Mouse (Mus musculus) midbrain, embryonic 12.5 days (tissue): ENCODE data around the gene Prex1. TPM values are rescaled to one million over a fixed set of nuclear protein-coding genes. Genes with fewer than 3 reads are reported as not detected.

Experiments used
- ATAC-seq: fragments of 200-750 bp; cut with Nextera tagmentation; 2 replicates; pipeline ENCODE4 v1.8.0; 2017; ENCODE audit warnings: low read depth, moderate TSS enrichment, moderate library complexity; ENCODE audit not compliant: low FRiP score
- H3K27ac ChIP-seq: fragments of 300-500 bp; sonication (generic); replicated peaks from 2 replicates; pipeline ENCODE4 v1.5.1; 2016; ENCODE audit warnings: mild to moderate bottlenecking
- H3K27me3 ChIP-seq: fragments of 300-500 bp; sonication (generic); 2 replicates; pipeline ENCODE4 v1.6.1; 2016; ENCODE audit warnings: mild to moderate bottlenecking
- H3K36me3 ChIP-seq: fragments of 300-500 bp; sonication (generic); 2 replicates; pipeline ENCODE4 v1.6.1; 2016
- H3K4me1 ChIP-seq: fragments of 300-500 bp; sonication (generic); 2 replicates; pipeline ENCODE4 v1.6.1; 2016
- H3K4me2 ChIP-seq: fragments of 300-500 bp; sonication (generic); replicated peaks from 2 replicates; pipeline ENCODE4 v1.6.1; 2016; ENCODE audit warnings: mild to moderate bottlenecking, moderate library complexity
- H3K4me3 ChIP-seq: fragments of 300-500 bp; sonication (generic); 2 replicates; pipeline ENCODE4 v1.5.1; 2016; ENCODE audit warnings: mild to moderate bottlenecking
- H3K9ac ChIP-seq: fragments of 300-500 bp; sonication (generic); replicated peaks from 2 replicates; pipeline ENCODE4 v1.6.1; 2016; ENCODE audit warnings: mild to moderate bottlenecking, moderate library complexity
- H3K9me3 ChIP-seq: fragments of 300-500 bp; sonication (generic); 2 replicates; pipeline ENCODE4 v1.6.1; 2016; ENCODE audit warnings: mild to moderate bottlenecking
- whole genome bisulfite sequencing: fragments of 180-500 bp; shearing (Covaris S2); methylation state at CpG from one replicate; pipeline ENCODE4 v1.1.7; 2016; 5-methylcytosine and 5-hydroxymethylcytosine counted together
- polyA plus RNA-seq: library from polyadenylated mRNA; unstranded; fragments of >200 nt; fragmentation: Nextera tagmentation; extraction: Ambion mirVana; gene quantifications from 2 replicates; pipeline ENCODE4 v1.2.1, GENCODE M21; 2016

Gene Prex1
- polyA plus RNA-seq, 1 experiment from 2014 or later = 26.2 TPM

DNA sequence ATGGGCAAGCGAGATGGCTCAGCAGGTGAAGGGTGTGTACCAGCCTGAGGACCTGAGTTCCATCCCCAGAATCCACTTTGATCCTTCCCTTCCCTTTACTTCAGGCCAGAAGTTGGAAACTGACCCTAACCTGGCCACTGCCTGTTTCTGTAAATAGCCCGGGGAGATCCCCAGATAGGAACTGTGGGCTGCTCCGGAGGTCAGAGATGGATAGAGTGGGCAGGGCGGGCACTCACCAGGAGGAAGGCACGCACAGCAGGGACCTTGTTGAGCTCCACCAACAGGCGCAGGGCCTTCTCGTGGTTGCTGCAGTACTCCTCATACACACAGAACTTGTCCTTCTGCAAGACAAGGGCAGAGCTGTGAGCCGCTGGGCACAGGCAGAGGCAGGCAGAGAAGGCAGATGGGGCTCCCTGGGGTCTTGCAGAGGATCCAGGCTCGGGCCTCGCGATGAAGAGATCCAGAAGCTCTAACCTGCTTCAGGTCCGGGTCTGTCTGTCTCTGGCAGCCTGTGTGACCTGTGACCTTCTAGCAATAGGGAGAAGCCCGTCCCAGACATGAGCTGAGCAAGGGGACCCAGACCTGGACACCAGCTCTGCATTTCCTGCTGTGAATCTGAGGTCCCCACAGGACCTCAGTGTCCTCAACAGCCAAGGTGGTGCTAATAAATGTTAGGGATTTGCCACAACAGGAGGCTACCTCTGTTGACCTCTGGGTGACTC is 75.4 kb downstream of the Prex1 start:
- H3K27ac ChIP-seq = no peak overlapping the region
- no peak overlapping the region for H3K4me3 ChIP-seq
- no peak overlapping the region for H3K9ac ChIP-seq
- H3K4me1 ChIP-seq = peaks cover 11% of the 10 kb centered on the region
- H3K4me2 ChIP-seq = no peak overlapping the region
- peaks cover 13% of the 10 kb centered on the region for H3K36me3 ChIP-seq
- H3K9me3 ChIP-seq = no peaks in the 10 kb centered on the region
- ATAC-seq = no peak
- H3K27me3 ChIP-seq = no peaks in the 10 kb centered on the region
- WGBS = 85% methylated on average over 13 of the region's 13 CpGs

DNA sequence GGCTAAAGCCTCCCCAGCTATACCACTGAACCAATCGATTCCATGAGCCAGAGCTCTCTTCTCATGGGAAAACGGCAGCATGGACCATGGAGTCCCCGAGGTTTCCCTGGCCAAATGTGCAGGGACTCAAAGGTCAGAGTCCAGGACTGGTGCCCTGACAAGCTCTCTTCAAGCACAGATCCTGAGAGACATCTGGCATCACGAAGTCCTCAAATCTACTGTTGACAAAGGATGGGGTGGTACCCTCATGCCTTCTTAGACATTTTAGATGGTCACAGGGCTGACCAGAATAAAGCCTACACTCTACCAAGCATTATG is 76.0 kb downstream of the Prex1 start:
- WGBS = 82% methylated on average over 4 of the region's 4 CpGs

DNA sequence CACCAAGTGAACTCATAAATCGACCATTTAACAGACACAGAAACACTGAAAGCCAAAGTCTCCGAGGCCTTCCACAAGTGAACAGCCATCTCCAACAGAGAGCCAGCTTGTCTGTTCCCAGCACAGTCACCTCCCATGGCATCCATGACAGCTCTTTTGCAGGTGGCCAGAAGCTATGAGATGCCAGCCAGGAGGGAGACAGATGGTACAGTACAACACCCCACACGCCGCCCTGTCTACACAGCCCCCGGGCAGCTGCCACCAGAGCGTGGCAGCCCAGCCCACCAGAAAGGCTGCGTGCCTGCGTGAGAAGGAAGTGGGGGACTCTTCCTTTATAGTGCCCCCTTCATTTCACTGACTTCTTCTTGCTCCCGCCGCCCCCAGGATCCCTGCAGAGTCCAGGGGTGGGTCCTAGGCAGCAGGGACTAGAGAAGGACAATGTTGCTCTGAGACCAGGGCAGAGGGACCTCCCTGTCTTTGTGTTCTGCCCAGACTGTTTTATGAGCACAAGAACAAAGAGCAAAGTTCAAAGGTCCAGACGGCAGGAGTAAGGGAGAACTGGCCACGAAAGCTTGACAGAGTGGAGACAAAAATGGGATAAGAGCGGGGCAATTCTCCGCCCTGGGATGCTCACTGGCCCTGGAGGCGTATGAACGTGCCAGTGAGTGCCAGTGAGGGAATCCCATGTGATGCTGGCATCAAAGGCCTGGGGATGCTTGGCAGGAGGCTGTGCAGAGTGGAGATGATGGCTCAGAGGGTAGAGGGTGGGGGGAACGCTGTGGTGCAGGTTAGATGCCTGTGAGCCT is 76.6 kb downstream of the Prex1 start:
- WGBS = 58% methylated on average over 17 of the region's 17 CpGs
- no peak overlapping the region for H3K4me2 ChIP-seq
- H3K4me1 ChIP-seq = peaks cover 11% of the 10 kb centered on the region
- ATAC-seq = no peak
- no peaks in the 10 kb centered on the region for H3K9me3 ChIP-seq
- no peak overlapping the region for H3K4me3 ChIP-seq
- H3K36me3 ChIP-seq = peaks cover 18% of the 10 kb centered on the region
- H3K27me3 ChIP-seq = no peaks in the 10 kb centered on the region
- no peak overlapping the region for H3K9ac ChIP-seq
- no peak overlapping the region; the same call in 1 of the 2 replicates for H3K27ac ChIP-seq

More for the DNA sequence above, 76.0 kb downstream of the Prex1 start:
- Histone ChIP-seq H3K4me1 (peaks cover 11% of the 10 kb centered on the region), H3K4me3 (no peak overlapping the region), H3K27me3 (no peaks in the 10 kb centered on the region), H3K9ac (no peak overlapping the region), H3K36me3 (peaks cover 18% of the 10 kb centered on the region), H3K27ac (no peak overlapping the region; the same call in 1 of the 2 replicates), H3K9me3 (no peaks in the 10 kb centered on the region), H3K4me2 (no peak overlapping the region)
- no peak for ATAC-seq

DNA sequence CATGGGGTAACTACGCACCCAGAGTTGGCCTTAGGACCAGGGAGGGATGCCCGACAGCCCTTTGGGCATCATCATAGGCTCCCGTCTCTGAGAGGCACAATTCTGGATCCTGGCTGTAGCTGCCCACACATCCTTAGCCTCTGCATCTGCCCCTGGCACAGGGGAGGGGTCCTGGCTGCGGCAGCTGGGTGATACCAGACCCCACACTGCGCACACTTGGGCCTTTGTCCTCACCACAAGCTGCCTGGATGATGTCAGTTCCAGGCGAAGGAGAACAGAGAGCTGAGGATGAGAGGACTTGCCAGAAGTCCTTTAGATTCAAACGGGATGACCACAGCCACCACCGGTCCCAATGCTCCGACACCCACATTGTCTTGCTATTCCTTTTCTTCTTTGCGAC is 78.1 kb downstream of the Prex1 start:
- WGBS = 91% methylated on average over 10 of the region's 10 CpGs
- Histone ChIP-seq H3K27ac (no peak overlapping the region), H3K4me1 (peaks cover 11% of the 10 kb centered on the region), H3K27me3 (no peaks in the 10 kb centered on the region), H3K9ac (no peak overlapping the region), H3K4me3 (no peak overlapping the region), H3K9me3 (no peaks in the 10 kb centered on the region), H3K4me2 (no peak overlapping the region), H3K36me3 (peaks cover 17% of the 10 kb centered on the region)
- ATAC-seq = no peak

DNA sequence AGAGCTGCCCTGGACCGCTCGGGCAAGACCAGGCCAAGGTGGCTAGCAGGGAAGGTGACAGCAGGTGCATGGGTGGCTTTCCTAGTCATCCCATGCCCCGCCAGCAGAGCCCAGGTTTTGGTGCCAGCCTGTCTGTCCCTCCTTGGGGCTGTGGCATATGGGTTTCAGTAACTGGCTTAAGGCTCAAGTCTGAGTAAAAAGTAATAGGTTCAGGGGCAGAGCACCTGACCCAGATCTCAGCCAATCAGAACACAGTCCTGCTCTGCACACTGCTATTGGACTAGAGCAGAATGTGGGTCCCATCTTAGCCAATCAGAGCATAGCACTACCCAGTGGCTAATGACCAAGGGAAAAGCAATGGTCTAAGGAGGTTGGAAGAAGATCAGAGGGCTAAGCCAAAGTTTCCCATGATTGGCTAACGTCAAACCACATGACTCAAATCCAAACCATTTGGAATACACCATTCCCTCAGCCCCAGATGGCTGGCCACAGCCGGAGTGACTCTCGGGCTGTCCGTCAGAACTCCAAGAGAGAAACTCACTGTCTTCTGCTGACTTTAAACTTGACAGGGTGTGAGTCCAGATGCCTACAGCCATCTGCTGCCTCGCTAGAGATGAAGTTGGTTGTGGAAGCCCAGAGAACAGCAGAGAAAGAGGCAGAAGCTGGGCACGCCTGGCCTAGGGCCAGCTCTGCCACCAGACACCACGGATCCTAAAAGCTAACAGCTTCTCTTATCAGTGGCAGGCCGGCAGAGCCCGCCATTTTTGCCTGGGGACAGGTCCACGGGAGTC is 80.9 kb downstream of the Prex1 start:
- H3K36me3 ChIP-seq = peaks cover 11% of the 10 kb centered on the region; the same call in 1 of the 2 replicates
- no peak for ATAC-seq

DNA sequence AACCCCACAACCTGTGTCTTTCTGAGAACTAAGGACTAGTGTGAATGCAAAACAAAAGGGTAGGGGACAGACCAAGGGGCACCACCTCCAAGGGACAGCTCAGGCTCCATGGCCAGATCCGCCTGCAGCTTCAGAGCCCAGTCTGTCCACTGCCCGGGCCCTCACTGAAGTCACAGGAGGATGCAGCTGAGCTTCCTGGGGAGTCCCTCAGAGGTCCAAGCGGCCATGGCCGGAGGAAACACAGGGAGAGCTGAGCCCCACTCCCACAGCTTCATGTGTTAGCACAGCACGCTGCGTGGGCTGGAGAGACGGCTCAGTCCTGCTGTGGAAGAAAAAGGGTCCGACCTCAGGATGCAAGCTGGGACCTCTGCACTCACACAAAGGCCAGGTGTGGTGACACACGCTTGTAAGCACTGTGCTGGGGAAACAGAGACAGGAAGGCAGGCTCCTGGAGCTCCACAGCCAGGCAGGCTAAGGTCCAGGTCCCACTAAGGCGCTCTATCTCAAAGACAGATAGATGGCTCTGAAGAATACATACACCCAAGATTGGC is 81.9 kb downstream of the Prex1 start:
- H3K36me3 ChIP-seq = peaks cover 14% of the 10 kb centered on the region; the same call in 1 of the 2 replicates

More for the DNA sequence above, 80.9 kb downstream of the Prex1 start:
- H3K27ac ChIP-seq = no peak overlapping the region
- no peak overlapping the region for H3K4me3 ChIP-seq
- no peak overlapping the region for H3K4me2 ChIP-seq
- no peak overlapping the region for H3K9ac ChIP-seq
- no peaks in the 10 kb centered on the region for H3K9me3 ChIP-seq
- 88% methylated on average over 13 of the region's 13 CpGs for WGBS
- H3K27me3 ChIP-seq = no peaks in the 10 kb centered on the region
- peaks cover 17% of the 10 kb centered on the region for H3K4me1 ChIP-seq

DNA sequence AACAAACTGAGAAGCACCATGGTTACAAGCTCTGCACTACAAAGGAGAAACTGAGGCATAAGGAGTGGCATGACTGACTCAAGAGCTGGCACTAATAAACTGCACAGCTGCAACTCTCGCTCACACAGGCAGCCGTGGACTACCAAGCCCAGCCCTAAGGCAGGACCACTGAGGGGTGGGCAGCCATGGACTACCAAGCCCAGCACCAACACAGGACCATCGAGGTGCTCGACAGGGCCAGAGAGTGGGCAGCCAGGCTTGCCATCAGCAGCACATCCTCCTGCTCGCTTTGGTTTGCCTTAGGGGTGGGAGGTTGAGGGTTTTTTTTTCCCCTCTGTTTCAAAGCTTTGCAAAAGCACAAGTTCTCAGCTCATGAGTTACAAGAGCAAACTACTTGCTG is 82.4 kb downstream of the Prex1 start:
- Histone ChIP-seq H3K9ac (no peak overlapping the region), H3K27me3 (no peaks in the 10 kb centered on the region), H3K9me3 (no peaks in the 10 kb centered on the region), H3K4me1 (peaks cover 6% of the 10 kb centered on the region; the same call in 1 of the 2 replicates), H3K27ac (no peak overlapping the region), H3K4me3 (no peak overlapping the region), H3K4me2 (no peak overlapping the region), H3K36me3 (peaks cover 14% of the 10 kb centered on the region; the same call in 1 of the 2 replicates)
- no peak for ATAC-seq
- 91% methylated on average over 5 of the region's 5 CpGs for WGBS

More for the DNA sequence above, 81.9 kb downstream of the Prex1 start:
- H3K9me3 ChIP-seq = no peaks in the 10 kb centered on the region
- 91% methylated on average over 10 of the region's 10 CpGs for WGBS
- no peak overlapping the region for H3K9ac ChIP-seq
- no peak overlapping the region for H3K27ac ChIP-seq
- no peaks in the 10 kb centered on the region for H3K27me3 ChIP-seq
- H3K4me3 ChIP-seq = no peak overlapping the region
- H3K4me1 ChIP-seq = peaks cover 6% of the 10 kb centered on the region; the same call in 1 of the 2 replicates
- ATAC-seq = no peak
- H3K4me2 ChIP-seq = no peak overlapping the region

DNA sequence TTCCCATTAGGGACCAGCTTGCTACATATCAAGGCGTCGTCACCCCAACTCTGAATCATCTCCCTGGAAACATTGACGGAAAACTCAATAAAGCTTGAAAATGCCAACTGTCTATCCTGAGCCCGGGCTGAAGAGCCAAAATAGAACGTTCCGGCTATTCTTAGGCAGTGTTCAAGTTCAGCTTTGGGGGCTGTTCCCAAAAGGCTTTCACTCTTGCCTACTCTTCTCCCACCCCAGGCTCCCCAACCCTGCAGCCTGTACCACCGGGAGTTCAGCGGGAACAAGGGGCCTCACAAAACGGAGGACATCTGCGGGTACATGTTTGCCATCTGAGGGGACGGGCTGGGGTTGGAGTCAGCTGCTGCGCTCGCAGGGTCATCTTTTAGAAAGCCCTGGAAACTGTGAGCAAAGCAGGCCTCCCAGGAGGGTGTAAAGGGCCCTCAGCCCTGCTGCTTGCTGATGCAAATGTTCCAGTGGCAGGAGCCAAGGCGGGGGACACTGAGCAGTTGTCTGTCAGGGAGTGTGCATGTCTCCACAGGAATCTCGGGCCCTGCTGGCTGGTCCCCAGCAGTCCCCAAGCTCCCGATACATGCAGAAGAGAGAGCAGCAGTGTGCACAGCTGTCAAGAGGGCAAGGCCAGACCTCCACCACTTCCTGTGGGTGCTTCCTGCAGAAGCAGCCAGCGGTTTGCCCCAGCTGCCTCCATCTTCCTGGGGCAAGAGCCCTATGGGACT is 83.5 kb downstream of the Prex1 start:
- peaks cover 12% of the 10 kb centered on the region; the same call in 1 of the 2 replicates for H3K4me1 ChIP-seq
- H3K36me3 ChIP-seq = peaks cover 14% of the 10 kb centered on the region; the same call in 1 of the 2 replicates
- H3K4me2 ChIP-seq = no peak overlapping the region
- no peak overlapping the region for H3K9ac ChIP-seq
- H3K27me3 ChIP-seq = no peaks in the 10 kb centered on the region
- no peak overlapping the region for H3K27ac ChIP-seq
- no peak overlapping the region for H3K4me3 ChIP-seq
- 88% methylated on average over 17 of the region's 17 CpGs for WGBS
- ATAC-seq = no peak
- no peaks in the 10 kb centered on the region for H3K9me3 ChIP-seq

DNA sequence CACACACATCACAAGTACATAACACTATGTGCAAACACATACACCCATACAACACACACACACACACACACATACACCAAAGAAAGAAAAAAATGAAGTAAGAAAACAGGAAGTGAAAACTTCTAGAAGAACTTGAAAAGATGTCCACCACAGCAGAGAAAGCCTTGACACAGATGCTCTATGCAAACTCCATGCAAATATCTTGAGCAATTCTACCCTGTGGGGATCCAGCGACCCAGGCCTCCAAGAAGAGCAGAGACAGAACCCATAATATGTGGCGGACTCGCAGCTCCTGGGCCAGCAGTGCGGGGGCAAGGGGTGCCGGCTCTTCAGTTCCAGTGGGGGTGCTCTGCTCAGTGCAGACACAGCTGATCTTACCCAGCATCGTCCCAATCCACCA is 86.1 kb downstream of the Prex1 start:
- Histone ChIP-seq H3K4me2 (no peak overlapping the region), H3K27me3 (no peaks in the 10 kb centered on the region), H3K9me3 (no peaks in the 10 kb centered on the region), H3K4me3 (no peak overlapping the region), H3K4me1 (peaks cover 22% of the 10 kb centered on the region), H3K36me3 (peaks cover 8% of the 10 kb centered on the region; the same call in 1 of the 2 replicates), H3K27ac (no peak overlapping the region), H3K9ac (no peak overlapping the region)
- WGBS = 91% methylated on average over 6 of the region's 6 CpGs
- ATAC-seq = no peak

DNA sequence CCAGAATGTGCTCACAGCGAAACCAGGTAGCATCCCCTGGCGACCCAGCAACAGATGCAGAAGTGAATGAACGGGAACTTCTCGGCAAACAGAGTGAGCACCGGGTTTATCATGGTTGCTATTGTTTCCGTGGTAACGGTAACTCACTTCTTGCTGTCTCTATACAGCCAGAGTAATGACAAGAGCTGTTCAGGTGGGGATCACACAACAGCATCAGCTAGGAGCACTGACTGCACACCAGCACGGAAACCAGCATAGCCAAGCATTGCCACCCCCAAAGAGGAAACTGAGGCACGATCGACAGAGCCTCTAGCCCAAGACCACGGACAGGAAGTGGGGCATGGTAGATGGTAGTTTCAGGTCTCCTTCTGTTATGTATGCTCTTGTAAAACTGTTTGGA is 88.4 kb downstream of the Prex1 start:
- peaks cover 10% of the 10 kb centered on the region; the same call in 1 of the 2 replicates for H3K36me3 ChIP-seq
- no peaks in the 10 kb centered on the region for H3K9me3 ChIP-seq
- H3K4me3 ChIP-seq = no peak overlapping the region
- H3K27ac ChIP-seq = no peak overlapping the region
- no peak overlapping the region for H3K9ac ChIP-seq
- WGBS = 81% methylated on average over 11 of the region's 11 CpGs
- no peaks in the 10 kb centered on the region for H3K27me3 ChIP-seq
- peaks cover 25% of the 10 kb centered on the region for H3K4me1 ChIP-seq
- H3K4me2 ChIP-seq = no peak overlapping the region
- ATAC-seq = no peak

DNA sequence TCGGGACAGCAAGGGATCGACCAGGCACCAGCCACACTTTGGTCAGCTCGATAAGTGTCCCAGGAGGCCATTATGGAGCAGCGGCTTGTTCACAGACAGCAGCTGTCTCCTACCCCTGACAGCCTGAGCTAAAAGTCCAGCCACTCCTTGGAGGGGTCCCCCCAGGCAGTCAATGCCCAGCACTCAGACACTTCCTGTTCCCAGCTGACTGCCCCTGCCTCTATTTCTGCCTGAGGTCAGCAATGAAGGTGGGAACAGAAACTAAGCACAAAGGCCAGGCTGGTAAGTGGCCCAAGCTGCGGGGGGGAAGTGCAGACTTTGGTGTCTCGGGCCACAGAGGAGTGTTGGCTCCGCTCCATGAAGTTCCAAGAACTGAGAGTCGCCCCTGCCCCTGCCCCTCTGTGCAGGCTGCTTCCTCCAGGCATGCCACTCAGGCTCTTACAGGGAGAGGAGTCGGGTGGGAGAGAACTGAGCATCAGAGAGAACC is 90.5 kb downstream of the Prex1 start:
- peak overlapping the region; percentile 27; the same call in 1 of the 2 replicates for H3K27ac ChIP-seq
- 0 out of 2 replicates have a peak overlapping the region, but pooled peaks have one; percentile 4 for H3K9ac ChIP-seq
- H3K4me1 ChIP-seq = peaks cover 19% of the 10 kb centered on the region
- H3K27me3 ChIP-seq = no peaks in the 10 kb centered on the region
- WGBS = 55% methylated on average over 9 of the region's 9 CpGs
- peaks cover 23% of the 10 kb centered on the region; the same call in 1 of the 2 replicates for H3K36me3 ChIP-seq
- H3K9me3 ChIP-seq = no peaks in the 10 kb centered on the region
- no peak for ATAC-seq
- H3K4me3 ChIP-seq = no peak overlapping the region
- H3K4me2 ChIP-seq = no peak overlapping the region
